Mouse (Mus musculus) right cerebral cortex, postnatal 4 days (tissue): ENCODE measurements around the gene 1500009C09Rik.
"Not testable (repeated sequence)": the region's sequence is repeated elsewhere in the genome, so short reads cannot be mapped to it uniquely, and the experiment has no call there.

ENCODE experiments used
- DNase-seq: peaks from one replicate; pipeline ENCODE4 v3.0.0-alpha.2; 2022

The 1500009C09Rik gene

GRCm38 (mm10) chr15:82220003-82220675, 32.1 kb upstream of the 1500009C09Rik start:
- no peak for DNase-seq

GRCm38 (mm10) chr15:82221104-82221860, 30.9 kb upstream of the 1500009C09Rik start:
- DNase-seq: no peak

- DNase-seq: no peak
These were observed 28.9 kb upstream of the 1500009C09Rik start for GRCm38 (mm10) chr15:82223251-82223650.

GRCm38 (mm10) chr15:82223657-82224601, 28.3 kb upstream of the 1500009C09Rik start, which contains the start of gene Tnfrsf13c:
Gene Tnfrsf13c, minus strand, starts transcription at chr15:82224369.
- DNase-seq: no peak

GRCm38 (mm10) chr15:82224602-82225215, 27.5 kb upstream of the 1500009C09Rik start:
- no peak for DNase-seq

GRCm38 (mm10) chr15:82225769-82226168, 26.4 kb upstream of the 1500009C09Rik start:
- no peak for DNase-seq

GRCm38 (mm10) chr15:82229542-82230045, 22.6 kb upstream of the 1500009C09Rik start:
- DNase-seq: no peak

GRCm38 (mm10) chr15:82230098-82230611, 22.0 kb upstream of the 1500009C09Rik start:
- DNase-seq: no peak

- no peak for DNase-seq
These were observed 21.1 kb upstream of the 1500009C09Rik start for GRCm38 (mm10) chr15:82231100-82231499.

- peak; percentile 40 for DNase-seq
These were observed 20.4 kb upstream of the 1500009C09Rik start for GRCm38 (mm10) chr15:82231591-82232378.

GRCm38 (mm10) chr15:82232651-82233050, 19.5 kb upstream of the 1500009C09Rik start:
- no peak for DNase-seq

GRCm38 (mm10) chr15:82235661-82236060, 16.5 kb upstream of the 1500009C09Rik start:
- DNase-seq: no peak

- peak; percentile 74 for DNase-seq
These were observed 15.6 kb upstream of the 1500009C09Rik start for GRCm38 (mm10) chr15:82236565-82236964.

- no peak for DNase-seq
These were observed 8.9 kb upstream of the 1500009C09Rik start for GRCm38 (mm10) chr15:82243311-82243710.

GRCm38 (mm10) chr15:82243742-82244114, 8.5 kb upstream of the 1500009C09Rik start:
- DNase-seq: no peak

- DNase-seq: peak; percentile 93
These were observed 7.9 kb upstream of the 1500009C09Rik start, which contains the start of gene Cenpm for GRCm38 (mm10) chr15:82244115-82244804. Gene Cenpm, minus strand, starts transcription at chr15:82244748.

GRCm38 (mm10) chr15:82244805-82245161, 7.4 kb upstream of the 1500009C09Rik start:
- DNase-seq: not testable (repeated sequence)

GRCm38 (mm10) chr15:82247131-82247776, 4.9 kb upstream of the 1500009C09Rik start:
- DNase-seq: no peak

GRCm38 (mm10) chr15:82251579-82251978, 618 bp upstream of the 1500009C09Rik start:
- DNase-seq: no peak

- no peak for DNase-seq
These were observed 3.1 kb downstream of the 1500009C09Rik start for GRCm38 (mm10) chr15:82255248-82255647.
